Mouse (Mus musculus) liver, embryonic 11.5 days (tissue): ENCODE data around the gene Fbxl18. TPM values are rescaled to one million over a fixed set of nuclear protein-coding genes. Genes with fewer than 3 reads are reported as not detected.

Experiments
- ATAC-seq: fragments of 200-750 bp; cut with Nextera tagmentation; replicated peaks from 2 replicates; pipeline ENCODE4 v1.8.0; 2017; ENCODE audit warnings: moderate number of reproducible peaks, mild to moderate bottlenecking, moderate TSS enrichment, moderate library complexity; ENCODE audit not compliant: low FRiP score
- DNase-seq: peaks from one replicate; pipeline ENCODE4 v3.0.0-alpha.2; 2017; ENCODE audit warnings: low spot score
- H3K27ac ChIP-seq: fragments of 300-500 bp; sonication (generic); 2 replicates; pipeline ENCODE4 v1.5.1; 2014; ENCODE audit warnings: mild to moderate bottlenecking, low read depth, low read length, control low read depth
- H3K27me3 ChIP-seq: fragments of 300-500 bp; sonication (generic); replicated peaks from 2 replicates; pipeline ENCODE4 v1.6.1; 2014; ENCODE audit warnings: low read length, mixed read lengths; ENCODE audit not compliant: control insufficient read depth, insufficient read depth
- H3K36me3 ChIP-seq: fragments of 300-500 bp; sonication (generic); 2 replicates; pipeline ENCODE4 v1.6.1; 2014; ENCODE audit warnings: mild to moderate bottlenecking, low read length, moderate library complexity, mixed read lengths; ENCODE audit not compliant: control insufficient read depth, insufficient read depth
- H3K4me1 ChIP-seq: fragments of 300-500 bp; sonication (generic); replicated peaks from 2 replicates; pipeline ENCODE4 v1.6.1; 2014; ENCODE audit warnings: low read length, mixed read lengths; ENCODE audit not compliant: control insufficient read depth, insufficient read depth
- H3K4me2 ChIP-seq: fragments of 300-500 bp; sonication (generic); 2 replicates; pipeline ENCODE4 v1.6.1; 2014; ENCODE audit warnings: mild to moderate bottlenecking, control low read depth, moderate library complexity
- H3K4me3 ChIP-seq: fragments of 300-500 bp; sonication (generic); 2 replicates; pipeline ENCODE4 v1.5.1; 2014; ENCODE audit warnings: low read depth, low read length, control low read depth
- H3K9ac ChIP-seq: fragments of 300-500 bp; sonication (generic); 2 replicates; pipeline ENCODE4 v1.6.1; 2014; ENCODE audit warnings: low read depth, low read length, control low read depth
- H3K9me3 ChIP-seq: fragments of 300-500 bp; sonication (generic); 2 replicates; pipeline ENCODE4 v1.6.1; 2016; ENCODE audit warnings: low read length, inconsistent platforms, mixed read lengths; ENCODE audit not compliant: control insufficient read depth
- WGBS: fragments of 180-500 bp; shearing (Covaris S2); extraction: QIAGEN DNeasy Blood & Tissue Kit; methylation state at CpG from one replicate; pipeline ENCODE4 v1.1.7; 2014; 5-methylcytosine and 5-hydroxymethylcytosine counted together
- polyA plus RNA-seq: library from polyadenylated mRNA; unstranded; fragments of >200 nt; fragmentation: Nextera tagmentation; extraction: Ambion mirVana; gene quantifications from 2 replicates; pipeline ENCODE4 v1.2.1, GENCODE M21; 2014

Gene Fbxl18
- polyA plus RNA-seq, 1 experiment from 2014 or later = 6.7 TPM

GRCm38 (mm10) chr5:142821266-142821973, 73.8 kb downstream of the Fbxl18 start:
- Histone ChIP-seq H3K4me2 (peak overlapping the region; percentile 84), H3K27ac (peak overlapping the region; percentile 97), H3K27me3 (peaks cover 86% of the 10 kb centered on the region), H3K9me3 (no peaks in the 10 kb centered on the region), H3K4me1 (peaks cover 19% of the 10 kb centered on the region), H3K36me3 (no peaks in the 10 kb centered on the region), H3K4me3 (peak overlapping the region; percentile 74), H3K9ac (peak overlapping the region; percentile 77)
- peak; percentile 17 for ATAC-seq
- peak; percentile 86 for DNase-seq
- under 1% methylated on average over 36 of the region's 36 CpGs for WGBS

GRCm38 (mm10) chr5:142820276-142821265, 74.7 kb downstream of the Fbxl18 start:
- Histone ChIP-seq H3K27me3 (peaks cover 92% of the 10 kb centered on the region), H3K4me2 (peak overlapping the region; percentile 84), H3K4me1 (peaks cover 20% of the 10 kb centered on the region), H3K36me3 (no peaks in the 10 kb centered on the region), H3K4me3 (peak overlapping the region; percentile 74), H3K27ac (peak overlapping the region; percentile 97), H3K9ac (peak overlapping the region; percentile 77), H3K9me3 (no peaks in the 10 kb centered on the region)
- DNase-seq = peak; percentile 71
- under 1% methylated on average over 53 of the region's 53 CpGs for WGBS
- ATAC-seq = no peak

- WGBS = 1% methylated on average over 36 of the region's 36 CpGs
- Histone ChIP-seq H3K27me3 (peaks cover 93% of the 10 kb centered on the region), H3K9ac (peak overlapping the region; percentile 77), H3K4me3 (peak overlapping the region; percentile 74), H3K36me3 (no peaks in the 10 kb centered on the region), H3K27ac (peak overlapping the region; percentile 97), H3K4me1 (peaks cover 14% of the 10 kb centered on the region), H3K4me2 (peak overlapping the region; percentile 84), H3K9me3 (no peaks in the 10 kb centered on the region)
- ATAC-seq (no peak), DNase-seq (peak; percentile 58)
Measured at GRCm38 (mm10) chr5:142819385-142820275, 75.6 kb downstream of the Fbxl18 start.

GRCm38 (mm10) chr5:142818435-142819360, 76.5 kb downstream of the Fbxl18 start:
- DNase-seq = peak; percentile 71
- Histone ChIP-seq H3K9ac (peak overlapping the region; percentile 77), H3K4me2 (peak overlapping the region; percentile 84), H3K27ac (peak overlapping the region; percentile 97), H3K4me1 (peaks cover 15% of the 10 kb centered on the region; the same call in 1 of the 2 replicates), H3K27me3 (peaks cover 93% of the 10 kb centered on the region), H3K4me3 (peak overlapping the region; percentile 74), H3K36me3 (no peaks in the 10 kb centered on the region), H3K9me3 (no peaks in the 10 kb centered on the region)
- WGBS = under 1% methylated on average over 43 of the region's 43 CpGs
- ATAC-seq = no peak

GRCm38 (mm10) chr5:142817524-142818434, 77.4 kb downstream of the Fbxl18 start, which contains the start of gene Tnrc18:
TSS of gene Tnrc18 (minus strand) at chr5:142817662.
- Histone ChIP-seq H3K36me3 (no peaks in the 10 kb centered on the region), H3K4me2 (peak within 1 kb of the TSS; percentile 84), H3K27ac (peak within 1 kb of the TSS; percentile 99), H3K4me3 (peak within 1 kb of the TSS; percentile 74), H3K9ac (peak within 1 kb of the TSS; percentile 84), H3K27me3 (peaks cover 93% of the 10 kb centered on the region), H3K4me1 (peaks cover 16% of the 10 kb centered on the region), H3K9me3 (no peaks in the 10 kb centered on the region)
- peak; percentile 93 for DNase-seq
- WGBS = under 1% methylated on average over 55 of the region's 56 CpGs
- ATAC-seq = peak; percentile 72
